Mouse (Mus musculus): ENCODE results near the gene Kcnj1.

Gene Kcnj1

DNA sequence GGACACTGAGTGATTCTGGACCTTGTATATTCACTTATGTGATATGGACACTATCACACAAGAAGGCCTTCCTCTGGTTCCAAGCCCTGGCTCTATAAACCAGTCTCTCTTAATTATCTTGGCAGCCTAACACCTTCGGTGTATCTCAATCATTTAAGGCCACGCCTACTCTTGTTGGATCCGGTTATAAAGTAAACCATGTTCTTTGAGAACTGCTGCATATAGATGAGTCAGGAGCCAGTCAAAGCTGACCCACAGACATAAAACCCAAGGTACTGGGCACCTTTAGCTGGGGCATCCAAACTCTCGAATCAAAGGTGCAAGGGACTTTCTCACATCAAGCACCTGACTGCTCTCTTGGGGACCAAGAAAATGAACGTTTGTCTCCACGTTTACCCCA, at the start of gene Kcnj1:
Gene Kcnj1, plus strand, starts transcription at position 292 of the 400 bp plus-strand sequence.
- no peak for DNase-seq

DNA sequence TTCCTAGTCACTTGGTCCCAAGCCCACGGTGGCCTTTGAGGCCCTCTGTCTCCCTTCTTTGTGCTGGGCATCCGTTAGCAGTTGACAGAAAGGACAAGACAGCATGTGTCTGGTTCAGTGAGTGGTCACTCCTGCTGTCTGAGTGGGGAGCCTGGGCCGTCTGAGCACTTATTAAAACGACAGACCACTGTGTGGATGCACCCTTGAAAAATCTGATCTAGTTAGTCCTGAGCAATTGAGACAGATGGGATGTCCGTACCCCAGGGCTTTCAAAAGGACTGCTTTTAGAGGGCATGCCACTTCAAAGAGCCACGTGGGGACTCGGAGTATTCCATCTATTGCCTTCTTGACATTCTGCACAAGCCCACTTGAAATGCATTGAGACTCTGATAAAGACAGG, 48.7 kb upstream of the Kcnj1 start:
- no peak for DNase-seq

DNA sequence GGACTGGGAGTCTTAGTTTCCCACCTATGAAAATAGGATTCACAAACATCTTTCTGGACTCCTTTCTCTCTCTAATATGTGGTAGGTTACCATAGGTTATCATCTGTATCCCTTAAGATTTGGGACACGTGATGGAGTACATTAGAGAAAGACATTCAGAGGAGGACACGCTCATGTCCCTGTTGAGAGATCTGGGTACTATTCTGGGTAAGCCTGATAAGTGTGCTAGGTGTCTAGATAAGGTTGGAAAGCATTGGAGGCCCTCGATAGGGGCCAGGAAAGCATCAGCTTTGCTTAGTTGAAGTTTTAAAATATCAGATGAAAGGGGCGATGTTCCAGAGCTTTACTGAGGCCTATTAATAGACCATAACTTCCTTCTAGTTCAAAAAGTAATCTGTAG, 43.5 kb upstream of the Kcnj1 start:
- DNase-seq: no peak

DNA sequence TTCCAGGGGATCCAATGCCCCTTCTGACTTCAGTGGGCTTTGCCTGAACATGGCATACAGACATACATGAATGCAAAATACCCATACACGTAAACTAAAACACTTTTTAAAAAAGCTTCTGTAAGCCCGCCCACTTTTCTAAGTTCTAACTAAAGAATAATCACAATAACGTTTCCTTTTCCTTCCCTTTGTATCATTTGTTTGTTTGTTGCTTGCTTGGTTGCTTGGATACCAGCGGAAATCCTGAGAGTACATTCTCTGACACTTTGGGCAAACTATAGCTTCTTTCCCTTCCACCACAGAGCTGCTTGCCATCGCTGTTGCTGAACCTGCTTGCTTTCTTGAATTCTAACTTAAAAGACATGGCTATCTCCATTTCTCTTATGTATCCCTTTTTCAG, 41.1 kb upstream of the Kcnj1 start:
- no peak for DNase-seq

DNA sequence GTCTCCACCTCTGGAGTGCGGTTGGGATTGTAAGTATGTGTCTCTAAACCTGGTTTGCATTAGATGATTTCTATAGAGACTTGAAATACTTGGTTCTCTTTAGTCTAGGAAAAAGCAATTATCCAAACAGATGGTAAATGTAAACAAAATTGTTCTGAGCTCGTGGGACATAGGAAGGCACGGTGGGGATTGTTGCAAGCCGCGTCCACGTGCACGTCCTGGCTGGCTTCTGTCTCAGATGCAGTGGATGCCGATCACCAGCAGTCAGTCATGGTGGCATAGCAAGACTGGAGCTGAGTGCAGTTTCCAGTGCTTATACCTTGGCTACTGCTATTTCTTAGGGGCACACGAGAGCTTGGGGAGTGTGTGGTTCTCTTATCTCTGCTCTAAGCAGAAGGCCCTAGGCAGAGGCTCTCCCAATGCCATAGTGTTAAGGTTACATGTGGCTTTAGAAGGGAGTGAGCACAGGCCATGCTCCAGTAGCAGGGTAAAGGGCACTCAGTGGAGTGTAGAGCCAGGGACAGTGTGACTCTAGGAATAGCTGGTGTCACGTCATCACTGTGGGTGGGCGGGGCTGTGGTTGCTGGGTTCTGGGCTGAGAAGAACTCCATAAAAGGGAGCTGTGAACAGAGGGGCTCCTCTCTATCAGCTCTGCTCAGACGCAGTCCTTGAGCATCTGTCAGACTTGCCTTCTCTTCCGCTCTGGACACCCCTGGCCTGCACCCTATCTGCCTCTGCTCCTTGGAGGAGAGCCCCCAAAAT, 36.7 kb upstream of the Kcnj1 start:
- peak; percentile 50 to 66 for DNase-seq

DNA sequence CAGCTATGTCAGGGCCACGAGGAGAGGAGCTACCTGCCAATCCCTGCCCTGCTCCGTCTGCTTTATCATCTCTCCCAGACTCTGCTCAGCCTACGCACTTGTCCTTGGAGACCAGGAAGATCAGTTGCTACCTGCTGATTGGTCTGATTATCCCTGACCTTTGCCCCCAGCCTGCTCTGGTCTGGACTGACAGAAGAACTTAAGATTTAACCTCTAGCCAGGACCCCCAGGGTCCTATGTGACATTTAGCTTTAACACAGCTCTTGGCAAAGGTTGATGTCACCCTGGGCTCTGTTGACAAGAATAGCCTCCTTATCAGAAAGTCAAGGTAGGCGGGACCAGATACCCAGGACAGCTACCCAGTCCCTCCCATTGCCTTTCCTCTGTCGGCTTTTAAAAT, 31.5 kb upstream of the Kcnj1 start:
- no peak for DNase-seq

DNA sequence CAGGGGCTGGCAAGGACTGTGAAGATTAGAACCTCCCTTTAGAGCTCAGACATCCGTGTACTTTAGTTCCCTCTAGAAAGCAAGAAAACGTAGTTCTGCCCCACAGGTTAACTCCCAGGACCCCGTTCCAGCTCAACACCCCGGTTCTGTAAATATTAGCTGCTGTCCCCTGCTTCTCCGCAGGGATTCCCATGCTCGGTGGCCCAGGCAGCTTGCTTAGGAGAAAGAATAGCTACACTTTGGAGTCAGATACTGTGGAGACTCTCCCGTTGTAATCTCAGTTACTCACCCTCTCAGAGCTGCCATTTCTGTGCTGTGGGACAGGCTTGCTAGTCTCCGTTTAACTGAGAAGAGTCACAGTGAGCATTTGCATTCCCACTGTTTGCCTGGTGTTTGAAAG, 29.4 kb upstream of the Kcnj1 start:
- no peak for DNase-seq

DNA sequence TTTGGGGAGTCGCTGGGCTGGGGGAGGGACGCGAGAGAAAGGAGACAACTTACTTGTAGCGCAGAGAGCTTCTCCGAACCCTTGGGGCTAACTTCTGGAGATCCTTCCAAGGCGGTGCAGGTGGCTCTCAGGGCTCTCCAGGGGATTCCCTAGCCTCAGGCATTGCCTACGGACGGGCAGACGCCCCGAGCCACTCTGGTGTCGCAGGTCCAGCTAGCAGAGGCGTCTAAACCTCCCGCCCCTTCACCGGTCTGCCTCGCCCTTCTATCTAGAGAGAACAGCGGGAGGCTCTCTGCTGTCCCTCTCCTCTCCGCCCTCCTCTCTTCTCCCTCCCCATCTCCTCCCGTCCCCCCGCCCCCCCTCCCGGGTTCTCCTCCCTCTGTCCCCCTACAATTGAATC, 28.2 kb upstream of the Kcnj1 start, which contains the start of gene Kcnj5:
Gene Kcnj5, minus strand, starts transcription at position 300 of the 400 bp plus-strand sequence.
- DNase-seq: no peak

DNA sequence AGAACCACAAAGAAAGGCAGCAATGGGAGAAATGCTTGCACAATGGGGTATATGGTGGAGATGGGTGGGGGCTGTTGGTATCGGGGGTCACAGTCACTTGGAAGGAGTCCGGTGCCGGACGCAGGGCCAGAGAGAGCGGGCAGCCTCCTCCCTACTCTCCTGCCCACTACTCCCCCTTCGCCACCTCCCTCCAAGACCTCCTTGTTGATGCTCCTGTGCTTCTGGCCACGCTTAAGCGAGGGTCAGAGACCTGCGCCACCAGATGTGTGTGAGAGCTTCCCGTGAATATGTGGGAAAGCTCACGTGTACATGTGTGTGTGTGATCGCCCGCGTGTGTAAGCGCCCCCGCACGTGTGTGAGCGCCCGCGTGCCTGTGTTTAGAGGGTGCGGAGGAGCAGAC, 27.8 kb upstream of the Kcnj1 start:
- DNase-seq: no peak

DNA sequence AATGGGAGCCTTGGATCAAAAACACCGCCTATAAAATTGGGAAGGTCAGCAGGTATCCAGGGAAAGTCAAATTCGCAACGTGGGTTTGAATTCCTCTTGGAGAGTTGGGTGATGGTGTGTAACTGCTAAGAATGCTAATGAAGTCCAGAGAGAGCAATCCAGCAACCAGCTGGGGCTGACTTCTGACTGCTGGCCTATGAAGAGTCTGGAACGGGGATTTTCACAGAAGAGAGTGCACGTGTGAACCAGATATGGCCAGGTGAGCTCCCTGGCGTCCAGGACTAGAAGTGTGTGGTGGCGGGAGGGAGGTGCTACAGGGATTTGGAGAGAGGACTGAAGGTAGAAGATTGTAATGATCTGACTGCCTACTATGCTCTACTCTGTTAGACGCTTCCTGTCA, 24.2 kb upstream of the Kcnj1 start:
- DNase-seq: no peak

DNA sequence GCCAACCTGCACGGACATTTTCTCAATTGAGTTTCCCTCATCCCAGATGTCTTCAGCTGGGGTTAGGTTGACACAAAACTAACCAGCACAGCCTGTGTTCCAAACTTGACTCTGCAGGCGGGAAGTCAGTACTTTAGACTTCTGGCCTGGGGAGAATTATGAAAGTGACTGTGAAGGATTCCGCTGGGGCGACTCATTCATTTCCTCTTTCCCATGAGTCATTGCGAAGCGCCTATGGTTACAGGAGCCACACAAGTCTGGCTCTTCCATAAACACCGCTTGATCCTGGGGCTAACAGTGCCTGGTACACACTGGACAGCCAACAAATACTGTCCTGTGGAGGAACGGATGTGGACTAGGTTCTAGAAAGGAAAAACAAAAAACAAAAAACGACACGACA, 22.9 kb upstream of the Kcnj1 start:
- DNase-seq: no peak

DNA sequence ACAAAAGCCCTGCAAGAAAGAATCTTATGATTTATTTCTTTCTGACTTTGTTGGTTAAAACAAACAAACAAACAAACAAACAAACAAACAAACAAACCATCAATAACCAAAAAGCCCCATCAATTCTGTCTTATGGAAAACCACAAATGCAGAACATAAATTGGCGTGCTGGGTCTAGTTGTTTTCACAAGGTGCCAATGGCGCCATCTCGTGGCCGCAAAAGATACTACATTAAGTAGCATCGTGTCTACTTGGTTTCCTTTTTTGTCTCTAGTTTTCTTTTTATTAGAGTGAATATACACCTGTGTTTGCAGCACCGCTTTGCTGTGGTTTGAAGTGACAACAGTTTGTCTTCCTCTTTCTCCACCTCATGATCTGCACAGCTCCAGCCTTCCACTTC, 22.0 kb upstream of the Kcnj1 start:
- peak; percentile 85 to 88 for DNase-seq

DNA sequence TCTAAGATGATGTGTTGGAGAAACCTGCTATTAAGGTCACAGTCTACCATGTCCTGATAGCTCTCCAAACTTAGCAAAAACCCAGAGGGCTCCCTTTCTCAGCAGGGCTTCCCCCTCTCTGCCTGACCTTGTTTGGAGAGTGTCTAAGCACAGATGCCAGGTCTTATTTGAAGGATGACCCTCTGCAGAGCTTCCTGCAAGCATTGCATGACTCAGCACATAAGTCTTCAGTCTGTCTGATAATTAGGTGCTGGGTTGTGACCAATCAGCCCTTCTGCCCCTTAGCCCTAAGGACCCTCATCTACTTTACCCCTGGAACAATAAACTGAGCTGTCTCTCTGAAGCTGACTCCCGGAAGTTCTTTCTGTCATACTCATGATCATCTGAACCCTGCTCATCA, 11.5 kb upstream of the Kcnj1 start:
- DNase-seq: no peak

DNA sequence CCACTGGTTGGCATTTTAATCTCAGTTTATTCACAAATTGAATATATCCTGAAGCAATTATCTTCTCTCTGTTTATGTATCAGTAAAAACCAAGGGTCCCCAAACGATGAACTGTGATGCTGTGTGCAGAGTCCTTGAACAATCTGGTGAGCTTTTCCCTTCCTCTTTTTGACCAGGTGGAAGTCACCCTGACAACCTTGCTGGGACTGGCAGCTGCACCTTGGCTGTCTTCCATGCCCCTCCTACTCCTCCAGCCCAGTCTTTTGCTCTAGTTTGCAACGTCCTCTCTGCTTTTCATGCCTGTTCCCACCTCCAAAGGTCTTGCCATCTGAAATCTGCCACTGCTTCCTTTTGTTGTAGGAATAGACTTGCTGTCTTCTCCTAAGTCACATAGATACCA, 3.5 kb upstream of the Kcnj1 start:
- DNase-seq: no peak

DNA sequence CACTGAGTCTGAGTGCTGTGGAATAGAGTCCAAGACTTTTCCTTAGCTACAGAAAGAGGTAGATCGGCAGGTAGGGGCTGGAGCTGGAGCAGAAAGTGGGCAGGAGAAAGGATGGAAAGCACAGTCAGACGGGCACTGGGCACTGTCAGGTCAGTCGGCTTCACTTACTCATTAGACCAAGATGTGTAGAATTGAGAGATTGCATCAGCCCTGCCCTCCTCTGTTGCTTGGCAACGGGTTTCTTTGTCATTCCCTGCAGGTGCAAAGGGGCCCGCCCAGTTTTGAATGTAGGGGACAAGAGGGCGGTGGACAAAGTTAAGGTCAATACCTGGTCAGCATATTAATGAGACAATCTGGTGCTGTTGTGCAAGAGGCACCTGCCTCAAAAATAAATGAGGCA, 2.9 kb upstream of the Kcnj1 start:
- DNase-seq: no peak

DNA sequence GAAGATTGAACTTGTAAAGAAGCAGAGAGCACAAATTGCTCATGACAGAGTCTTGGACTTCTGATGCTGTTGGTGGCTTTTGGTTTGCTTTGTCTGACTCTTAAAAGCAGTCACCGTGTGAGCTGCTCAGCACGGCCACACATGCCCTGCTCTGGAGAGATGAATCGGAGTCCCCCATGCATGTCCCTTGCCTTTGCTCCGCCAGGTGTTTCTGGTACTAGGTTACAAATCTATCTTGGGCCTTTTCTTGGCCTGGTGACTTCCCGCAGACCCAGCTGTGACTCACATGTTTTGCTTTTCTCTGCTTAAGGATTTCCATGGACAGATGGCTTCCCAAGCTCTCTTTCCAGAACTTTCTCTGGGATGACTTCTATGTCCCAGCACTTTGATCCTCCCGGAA, 1.4 kb downstream of the Kcnj1 start:
- no peak for DNase-seq

DNA sequence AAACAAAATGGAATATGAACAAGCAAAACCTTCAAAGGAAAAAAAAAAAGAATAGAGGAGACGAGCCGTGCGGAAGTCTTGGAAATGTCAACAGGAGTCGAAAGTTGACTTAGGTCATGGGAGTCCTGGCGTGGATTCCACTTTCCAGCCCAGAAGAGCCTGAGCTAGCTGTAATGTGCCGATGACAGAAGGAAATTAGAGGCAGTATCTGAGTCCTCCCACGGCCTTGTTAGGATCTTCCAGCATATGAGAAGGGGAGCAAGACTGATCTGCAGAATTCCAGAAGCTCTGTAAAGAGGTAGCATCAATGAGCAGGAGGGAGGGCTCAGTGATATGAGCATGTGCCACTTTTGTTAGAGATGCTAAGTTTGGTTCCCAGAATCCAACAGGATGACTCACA, 3.7 kb downstream of the Kcnj1 start:
- no peak for DNase-seq

DNA sequence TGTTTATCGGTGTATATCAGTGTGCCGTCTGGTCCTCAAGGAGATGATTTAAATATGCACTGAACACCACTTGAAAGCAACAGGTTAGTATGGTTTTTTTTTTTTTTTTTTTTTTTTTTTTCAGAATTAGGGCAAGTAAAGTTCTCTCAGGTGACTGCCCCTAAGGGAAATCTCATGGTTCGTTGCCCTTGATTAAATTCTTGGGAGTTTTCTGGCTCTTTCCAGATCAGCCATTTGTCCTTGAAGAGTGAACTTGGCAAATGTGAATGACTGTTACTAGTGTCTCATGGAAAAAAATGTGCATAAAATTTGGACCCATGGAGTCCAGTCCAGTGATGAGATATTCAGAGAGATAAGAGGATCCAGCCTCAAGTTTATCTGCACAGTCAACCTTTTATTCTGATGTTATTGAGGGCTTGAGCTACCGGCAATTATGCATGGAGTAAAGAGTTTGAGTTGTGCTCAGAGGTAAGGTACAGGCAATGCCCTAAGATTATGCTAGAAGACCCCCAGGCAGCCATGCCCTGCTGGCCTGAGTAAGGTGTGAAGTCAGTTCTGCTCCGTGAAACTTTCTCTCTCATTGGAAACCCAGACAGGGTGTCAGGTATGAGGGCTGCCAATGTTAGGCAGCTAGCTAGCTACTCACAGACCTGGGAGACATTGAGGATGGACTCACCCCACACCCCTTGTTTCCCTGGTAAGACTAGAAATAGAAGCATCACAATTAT, 4.7 kb downstream of the Kcnj1 start:
- DNase-seq: no peak

DNA sequence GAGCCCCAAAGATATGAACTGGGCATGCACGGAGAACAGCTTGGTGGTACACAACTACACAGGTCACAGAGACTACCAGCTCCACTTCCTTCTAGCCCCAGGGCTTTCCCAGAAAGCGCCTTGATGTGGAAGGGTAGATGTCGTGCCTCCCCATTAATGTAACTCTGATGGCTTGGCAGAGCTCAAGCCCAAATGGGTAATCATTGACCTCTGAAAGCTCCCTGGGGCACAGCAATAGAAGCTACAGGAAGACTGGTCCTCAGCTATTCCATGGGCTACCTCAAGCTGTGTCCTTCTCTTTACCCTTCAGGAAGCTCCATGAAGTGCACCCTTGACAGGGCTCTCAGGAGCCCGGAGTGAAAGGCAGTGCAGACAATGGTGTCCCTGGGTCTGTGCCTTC, 12.6 kb downstream of the Kcnj1 start:
- no peak for DNase-seq

DNA sequence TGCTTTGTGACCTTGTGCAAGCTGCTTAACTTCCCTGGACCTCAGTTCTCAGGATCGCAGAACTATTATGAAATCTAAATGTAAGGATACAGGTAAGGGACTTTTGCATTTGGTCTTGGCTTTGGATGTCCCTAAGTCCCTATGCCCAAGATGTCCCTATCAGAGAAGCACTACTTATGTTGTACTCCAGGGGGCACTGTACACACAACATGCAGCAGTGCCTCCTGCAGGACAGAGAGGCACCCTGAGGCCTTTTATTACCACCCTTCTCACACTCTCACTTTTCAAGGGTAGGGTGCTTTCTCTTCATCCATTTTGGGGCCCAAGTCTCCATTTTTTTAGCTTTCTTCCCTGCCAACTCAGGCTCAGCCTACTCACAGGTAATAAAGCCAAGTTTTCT, 15.8 kb downstream of the Kcnj1 start:
- peak; percentile 73 to 77 for DNase-seq

DNA sequence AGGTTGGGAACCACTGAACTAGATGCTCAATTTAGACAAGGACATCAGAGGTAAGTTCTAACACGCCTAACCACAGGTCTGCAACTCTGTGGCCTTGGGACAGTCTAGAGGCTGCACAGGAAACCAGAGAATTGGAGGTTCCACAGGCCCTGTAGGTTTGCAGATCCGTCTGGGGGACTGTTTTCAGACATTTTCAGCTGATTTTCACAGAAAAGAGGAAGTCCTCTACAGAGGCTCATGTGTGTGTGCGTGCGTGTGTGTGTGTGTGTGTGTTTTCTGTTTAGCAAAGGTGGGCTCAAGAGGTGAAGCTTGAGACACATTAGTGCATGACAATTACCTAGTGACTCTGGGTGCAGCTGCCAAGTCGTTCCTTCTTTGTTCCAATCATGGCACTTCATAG, 18.8 kb downstream of the Kcnj1 start:
- peak; percentile 79 to 83 for DNase-seq

DNA sequence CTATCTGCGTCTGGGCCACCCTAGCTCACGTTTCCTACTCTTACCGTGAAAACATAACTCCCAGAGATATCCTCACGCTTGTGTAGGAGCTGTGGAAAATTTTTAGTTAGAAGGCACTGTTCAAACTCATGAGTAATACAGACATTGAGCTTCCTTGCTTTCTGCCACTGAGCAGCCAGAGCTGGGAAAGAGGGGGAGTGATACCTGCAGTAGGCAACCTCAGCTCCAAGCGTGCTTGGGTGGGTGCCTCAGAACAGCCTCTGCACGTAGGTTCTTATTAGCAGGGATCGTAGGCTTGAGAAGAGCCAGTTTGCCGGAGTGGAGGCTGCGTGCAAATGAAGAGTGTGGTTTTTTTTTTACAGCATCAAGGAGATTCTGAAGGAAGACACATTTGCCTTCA, 19.4 kb downstream of the Kcnj1 start:
- DNase-seq: no peak

DNA sequence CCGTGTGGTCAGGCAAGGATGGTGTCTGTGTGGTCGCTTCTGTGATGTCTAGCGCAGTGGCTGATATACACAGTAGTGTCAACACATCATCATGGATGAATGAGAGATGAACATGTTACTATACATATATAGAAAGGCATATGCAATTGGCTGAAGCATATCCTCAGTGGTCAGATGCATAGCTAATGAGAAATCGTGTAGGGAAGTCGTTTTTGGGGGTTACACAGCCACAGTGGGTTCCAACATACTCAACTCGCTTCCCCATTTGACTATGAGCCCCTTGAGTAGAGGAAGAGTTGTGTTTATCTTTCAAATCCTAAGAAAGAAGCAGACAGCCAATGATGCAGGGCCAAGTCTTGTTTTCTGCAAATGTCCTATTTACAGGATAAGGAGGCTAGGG, 20.4 kb downstream of the Kcnj1 start:
- peak; percentile 43 to 49 for DNase-seq

DNA sequence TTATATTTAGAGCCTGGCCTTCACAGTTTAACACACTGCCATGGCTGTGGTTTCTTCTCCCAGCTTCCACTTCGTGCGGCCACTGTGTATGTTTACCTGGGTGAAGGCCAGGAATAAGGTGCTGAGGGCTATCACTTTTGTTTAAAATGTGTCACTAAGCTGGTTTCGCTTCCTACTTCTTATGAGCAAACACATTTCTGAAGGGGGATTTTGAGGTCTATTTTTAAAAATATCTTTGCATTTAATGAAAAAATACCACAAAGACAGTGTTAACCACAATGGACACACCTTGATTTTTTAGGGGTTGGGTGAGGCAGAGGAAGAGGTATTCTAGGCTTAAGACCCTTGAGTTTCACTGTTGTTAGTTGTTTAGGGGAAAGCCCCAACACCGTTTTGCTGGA, 22.5 kb downstream of the Kcnj1 start:
- DNase-seq: peak; percentile 71

DNA sequence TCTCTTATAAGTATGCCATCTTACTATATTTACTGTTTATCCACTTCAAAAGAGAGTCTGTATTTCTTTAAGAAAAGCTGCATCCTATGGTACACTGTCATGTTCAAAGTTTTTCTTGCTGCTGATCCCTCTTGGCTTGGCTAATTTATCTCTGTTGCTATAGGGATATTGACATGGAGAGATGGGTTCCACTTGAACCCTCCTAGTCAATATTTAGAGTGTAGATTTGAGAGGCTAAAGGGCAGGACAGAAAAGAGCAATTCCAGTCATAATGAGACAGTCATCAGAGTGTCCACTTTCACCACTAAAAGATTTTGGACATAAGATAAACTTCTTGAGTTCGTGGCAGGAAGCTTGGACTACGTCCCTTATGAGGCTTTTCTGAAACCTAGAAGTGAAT, 27.9 kb downstream of the Kcnj1 start:
- DNase-seq: no peak

All from B cell, adult 2 months (primary cell).